Mouse (Mus musculus) spleen, postnatal 4 days (tissue): ENCODE results near the gene Thrap3.

Experiments used
- DNase-seq, 2 experiments: peaks; one replicate each; pipeline ENCODE4 v3.0.0; 2022; ENCODE audit warnings: low spot score in 2 of 2

The Thrap3 gene

GRCm38 (mm10) chr4:126145396-126145795 lies 57.2 kb downstream of the Thrap3 start:
- DNase-seq, result no peak

- DNase-seq, result no peak
Measured at GRCm38 (mm10) chr4:126141021-126141420, 61.5 kb downstream of the Thrap3 start.

GRCm38 (mm10) chr4:126137773-126138172 lies 64.8 kb downstream of the Thrap3 start:
- DNase-seq, result no peak

GRCm38 (mm10) chr4:126134639-126135038 lies 67.9 kb downstream of the Thrap3 start:
- no peak for DNase-seq

GRCm38 (mm10) chr4:126134236-126134635 lies 68.3 kb downstream of the Thrap3 start:
- no peak for DNase-seq

- no peak for DNase-seq
Measured at GRCm38 (mm10) chr4:126132636-126133264, 69.8 kb downstream of the Thrap3 start.

GRCm38 (mm10) chr4:126131290-126132121 lies 71.1 kb downstream of the Thrap3 start:
- DNase-seq, result no peak

- DNase-seq, result no peak
Measured at GRCm38 (mm10) chr4:126130502-126130901, 72.1 kb downstream of the Thrap3 start.

- no peak for DNase-seq
Measured at GRCm38 (mm10) chr4:126123309-126124040, 79.1 kb downstream of the Thrap3 start.

GRCm38 (mm10) chr4:126120506-126120905 lies 82.1 kb downstream of the Thrap3 start:
- DNase-seq, result no peak

- no peak for DNase-seq
Measured at GRCm38 (mm10) chr4:126120052-126120451, 82.5 kb downstream of the Thrap3 start.

GRCm38 (mm10) chr4:126119051-126119450 lies 83.5 kb downstream of the Thrap3 start:
- no peak for DNase-seq

GRCm38 (mm10) chr4:126118651-126119050 lies 83.9 kb downstream of the Thrap3 start:
- no peak for DNase-seq

GRCm38 (mm10) chr4:126117116-126117515 lies 85.4 kb downstream of the Thrap3 start:
- DNase-seq, result no peak

GRCm38 (mm10) chr4:126115871-126116521 lies 86.6 kb downstream of the Thrap3 start:
- DNase-seq, result no peak

- no peak for DNase-seq
Measured at GRCm38 (mm10) chr4:126115411-126115810, 87.1 kb downstream of the Thrap3 start.
